24 mouse cellular contexts compared by ENCODE assay signal in the genomic region with DNA sequence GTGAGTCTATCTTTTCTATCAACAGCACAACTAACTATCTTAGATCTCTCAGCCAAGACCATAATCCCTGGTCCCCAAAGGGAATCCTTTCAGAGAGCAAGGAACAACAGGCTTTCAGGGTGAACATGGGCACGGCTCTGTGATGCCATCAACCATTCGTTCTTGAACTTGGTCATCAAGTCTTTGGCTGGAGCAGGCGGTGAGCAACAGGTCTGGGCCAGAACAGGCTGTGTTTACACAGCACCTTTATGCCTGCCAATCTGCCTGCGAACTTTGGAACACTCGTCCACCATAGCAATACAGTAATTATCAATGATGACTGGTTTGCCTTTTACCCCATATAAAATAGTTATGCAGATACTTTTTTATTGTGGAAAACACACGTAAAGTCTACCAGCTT. TPM values are rescaled to one million over a fixed set of nuclear protein-coding genes. Genes with fewer than 3 reads are reported as not detected.
DNase-seq lines count a peak whose midpoint lies in the region; ATAC-seq and TF ChIP-seq lines count a peak whose summit lies in the region.
"Had no signal": no experiment of that assay in that cellular context is flagged by ENCODE, and none has a peak within 500 bp of the region (broad histone marks: within the 10 kb centered on the region; RNA-seq: fewer than 3 reads in every experiment).

No protein-coding gene starts in this region.

- peak overlapping the region; percentile 50; the same call in 1 of the 2 replicates for H3K27ac ChIP-seq in intestine, postnatal 0 days (ENCODE audit: low read depth, low read length)
- H3K27ac ChIP-seq: embryonic facial prominence, embryonic 12.5 days; forebrain, embryonic 12.5 days; heart, adult 2 months; heart, embryonic 15.5 days; hindbrain, embryonic 10.5 days; hindbrain, embryonic 14.5 days had no signal

- 39% methylated on average over 6 of the region's 6 CpGs for WGBS in intestine, postnatal 0 days

- no peaks in the 10 kb centered on the region for H3K27me3 ChIP-seq in intestine, postnatal 0 days (replicated peaks; ENCODE audit: control insufficient read depth, insufficient read depth, low read length)
- H3K27me3 ChIP-seq: embryonic facial prominence, embryonic 12.5 days; forebrain, embryonic 12.5 days; heart, embryonic 15.5 days had no signal

- DNase-seq in heart, adult 11 months, result peak; percentile 73
- DNase-seq in heart, postnatal 36 days, result no peak
- DNase-seq in urinary bladder, postnatal 36 days (ENCODE audit: low spot score in 2 of 2), result peak; percentile 41 to 59
- no peak for DNase-seq in urinary bladder, adult 2 months (ENCODE audit: low spot score)
- DNase-seq in gastrocnemius, postnatal 4 days (ENCODE audit: low spot score in 2 of 2), result no peak
- no peak for DNase-seq in layer of hippocampus, adult 9-10 months (ENCODE audit: low spot score)
- no peak for DNase-seq in gastrocnemius, adult 8-10 months (ENCODE audit: low spot score in 2 of 2)
- DNase-seq: adrenal gland, postnatal 10 days; B cell, adult 2 months; cerebellum, adult 11 months; cerebellum, adult 9-10 months; cerebellum, postnatal 25 days; gastrocnemius, postnatal 25 days; heart, postnatal 14 days had no signal

- no peaks in the 10 kb centered on the region for H3K9me3 ChIP-seq in intestine, postnatal 0 days (ENCODE audit: control insufficient read depth)
- H3K9me3 ChIP-seq: embryonic facial prominence, embryonic 12.5 days; forebrain, embryonic 12.5 days; G1E; heart, embryonic 15.5 days; hindbrain, embryonic 10.5 days had no signal

- no peaks in the 10 kb centered on the region for H3K36me3 ChIP-seq in intestine, postnatal 0 days (ENCODE audit: control insufficient read depth, insufficient read depth)
- H3K36me3 ChIP-seq: embryonic facial prominence, embryonic 12.5 days; forebrain, embryonic 12.5 days; G1E; heart, embryonic 15.5 days; hindbrain, embryonic 10.5 days had no signal

- H3K9ac ChIP-seq in intestine, postnatal 0 days (ENCODE audit: low read depth, low read length), result no peak overlapping the region
- H3K9ac ChIP-seq: embryonic facial prominence, embryonic 12.5 days; forebrain, embryonic 12.5 days; heart, embryonic 15.5 days; hindbrain, embryonic 14.5 days had no signal

- intact Hi-C loops in heart, postnatal 36 days (cut with DNase I), result no loop called here

- no peak overlapping the region for H3K4me2 ChIP-seq in intestine, postnatal 0 days (replicated peaks; ENCODE audit: low read depth)
- H3K4me2 ChIP-seq: embryonic facial prominence, embryonic 12.5 days; forebrain, embryonic 12.5 days; heart, embryonic 11.5 days; heart, embryonic 15.5 days; hindbrain, embryonic 14.5 days had no signal

- no peak overlapping the region for H3K4me3 ChIP-seq in intestine, postnatal 0 days (ENCODE audit: low read depth, low read length)
- H3K4me3 ChIP-seq: embryonic facial prominence, embryonic 12.5 days; forebrain, embryonic 12.5 days; heart, adult 2 months; heart, embryonic 15.5 days; hindbrain, embryonic 10.5 days had no signal

- peak; percentile 92 for ATAC-seq in intestine, postnatal 0 days
- ATAC-seq: CD4-positive, CD25-positive, alpha-beta regulatory T cell, adult 4 months had no signal

- H3K4me1 ChIP-seq in intestine, postnatal 0 days (replicated peaks; ENCODE audit: control insufficient read depth, insufficient read depth, low read length), result peaks cover 7% of the 10 kb centered on the region; the same call in 1 of the 2 replicates

- no peak for TF ChIP-seq CTCF in intestine, postnatal 0 days (IDR thresholded peaks at IDR 0.05; ENCODE audit: low read depth)

RNA-seq across cellular contexts. Expression of gene Lbh, which starts 38.9 kb away (rescaled TPM):
- 100 to 1,000 TPM; 339 to 436 TPM for total RNA-seq in heart, postnatal 36 days (2021)
- polyA plus RNA-seq in urinary bladder, adult 2 months (2012; rRNA removed), result 42.9 and 49.5 TPM in 2 replicates
- 11.1 and 11.3 TPM in 2 replicates for polyA plus RNA-seq in intestine, postnatal 0 days (2015; fragmentation: Nextera tagmentation; extraction: Ambion mirVana)
- total RNA-seq in gastrocnemius, postnatal 4 days (2021), result 10 to 100 TPM; 27.2 to 35.0 TPM
- 1 to 10 TPM; 5.3 to 6.1 (median 5.8) TPM for total RNA-seq in gastrocnemius, adult 8-10 months (2022)

Comparison
In these comparisons a context has a peak if more than half of its experiments do, and no peak if none do; other contexts are left out.
1. DNase-seq: peak in heart, adult 11 months (single experiment) and urinary bladder, postnatal 36 days (2 of 2); none in heart, postnatal 36 days (0 of 2), urinary bladder, adult 2 months (single experiment), gastrocnemius, postnatal 4 days (0 of 2), layer of hippocampus, adult 9-10 months (single experiment) and gastrocnemius, adult 8-10 months (0 of 2).
2. RNA of gene Lbh, which starts 38.9 kb away (total RNA-seq): 339 to 436 TPM in heart, postnatal 36 days; 27.2 to 35.0 TPM in gastrocnemius, postnatal 4 days and 5.3 to 6.1 TPM in gastrocnemius, adult 8-10 months; every median in the first group is over 4 times any median in the second.